Mouse (Mus musculus) WW6 (cell line): ENCODE data around the gene Anapc16.

Source experiments
- DNase-seq: peaks from one replicate; pipeline ENCODE4 v3.0.0-alpha.2; 2013; ENCODE audit warnings: low read depth, low spot score

The Anapc16 gene

DNA sequence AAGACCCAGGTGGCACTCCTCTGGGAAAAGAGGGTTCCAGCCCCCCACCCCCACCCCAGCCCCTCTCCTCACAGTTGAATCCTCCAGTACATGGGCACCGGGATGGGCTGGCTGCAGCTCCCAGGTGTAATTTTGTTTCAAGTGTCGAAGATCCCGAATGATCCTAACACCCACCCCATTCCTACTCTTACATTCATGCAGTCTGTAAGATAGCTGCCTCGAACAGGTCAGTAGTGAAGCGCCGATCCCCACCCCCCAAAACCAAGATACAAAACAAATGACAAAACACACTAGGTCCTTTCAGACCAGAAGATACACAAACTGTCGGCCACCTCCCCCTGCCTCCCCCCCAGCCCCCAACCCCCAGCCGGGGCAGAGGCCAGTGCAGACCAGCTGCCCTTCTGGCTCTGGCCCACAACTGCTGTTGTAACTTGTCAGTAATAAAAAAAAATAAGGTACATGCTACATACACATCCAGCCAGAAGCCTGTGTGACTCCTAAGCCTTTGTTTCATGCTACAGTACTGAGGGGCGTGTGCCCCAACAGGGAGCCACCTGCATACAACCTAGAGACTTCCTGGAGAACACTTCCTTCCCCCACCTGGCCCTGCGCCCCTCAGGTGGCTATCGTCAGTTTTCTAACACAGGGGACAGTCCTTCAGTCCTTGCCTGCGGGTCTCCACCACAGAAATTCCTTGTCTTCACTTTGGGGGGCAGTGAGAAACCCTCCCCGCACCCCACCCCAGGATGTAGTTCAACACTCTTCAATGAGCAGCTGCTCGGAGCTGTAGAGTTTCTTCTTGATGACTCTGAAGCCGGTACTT, 52.9 kb downstream of the Anapc16 start:
- no peak for DNase-seq

DNA sequence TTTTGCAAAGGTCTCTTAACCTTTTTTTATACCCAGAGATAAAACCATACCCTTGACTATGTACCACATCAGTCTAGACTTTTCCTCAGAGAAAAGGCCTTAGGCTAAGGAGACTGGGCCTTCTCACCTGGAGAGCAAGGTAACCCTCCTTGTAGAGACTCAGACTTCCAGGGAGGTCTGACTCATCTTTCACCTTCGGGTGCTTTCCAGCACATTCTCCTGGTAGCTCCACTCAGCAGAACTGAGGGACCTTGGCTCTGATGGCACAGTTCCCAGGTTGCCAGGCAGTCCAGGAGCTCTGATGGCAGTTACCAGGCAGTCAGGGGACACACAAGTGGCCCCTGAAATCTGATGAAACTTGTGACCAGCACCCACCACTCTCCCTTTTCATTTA, 53.7 kb downstream of the Anapc16 start:
- DNase-seq, result no peak

DNA sequence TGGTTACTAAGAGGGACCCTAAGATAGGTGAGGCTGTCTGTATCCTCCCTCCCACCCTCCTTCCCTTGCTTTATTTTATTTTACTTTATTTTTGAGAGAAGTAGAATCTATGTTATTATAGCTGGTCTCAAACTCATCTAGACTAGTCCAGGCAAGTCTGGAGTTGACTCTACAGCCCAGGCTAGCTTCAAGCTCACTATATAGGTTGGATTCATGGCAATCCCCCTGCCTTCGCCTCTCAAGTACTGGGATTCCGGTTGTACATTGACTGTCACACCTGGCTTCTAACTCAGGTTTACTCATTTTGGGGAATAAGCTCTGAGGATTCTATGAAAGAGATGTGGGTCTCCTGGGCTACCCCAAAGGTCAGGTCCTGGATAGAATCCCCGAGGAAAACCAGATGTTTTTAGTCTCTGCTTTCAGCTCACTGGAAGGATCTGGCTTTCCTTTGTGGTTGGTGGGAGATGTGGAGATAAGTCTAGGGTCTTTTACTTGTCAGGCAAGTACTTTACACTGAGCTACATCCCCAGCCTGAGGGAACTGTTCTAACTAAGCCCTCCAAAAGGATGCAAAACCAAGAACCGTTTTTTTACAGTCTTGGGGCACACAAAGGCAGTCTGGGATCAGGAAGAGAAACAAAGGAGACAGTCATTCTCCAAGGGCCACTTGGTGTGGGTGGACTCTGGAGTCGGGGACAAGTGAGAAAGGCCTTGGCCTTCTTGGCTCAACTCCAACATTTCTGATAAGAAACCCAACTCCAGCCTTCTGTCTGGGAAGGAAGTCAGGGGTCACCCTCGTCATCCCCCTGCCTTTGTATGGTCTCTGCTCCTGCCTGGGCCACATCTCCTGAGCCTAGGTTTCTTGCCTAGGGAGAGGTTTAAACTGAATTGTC, 54.3 kb downstream of the Anapc16 start:
- no peak for DNase-seq

DNA sequence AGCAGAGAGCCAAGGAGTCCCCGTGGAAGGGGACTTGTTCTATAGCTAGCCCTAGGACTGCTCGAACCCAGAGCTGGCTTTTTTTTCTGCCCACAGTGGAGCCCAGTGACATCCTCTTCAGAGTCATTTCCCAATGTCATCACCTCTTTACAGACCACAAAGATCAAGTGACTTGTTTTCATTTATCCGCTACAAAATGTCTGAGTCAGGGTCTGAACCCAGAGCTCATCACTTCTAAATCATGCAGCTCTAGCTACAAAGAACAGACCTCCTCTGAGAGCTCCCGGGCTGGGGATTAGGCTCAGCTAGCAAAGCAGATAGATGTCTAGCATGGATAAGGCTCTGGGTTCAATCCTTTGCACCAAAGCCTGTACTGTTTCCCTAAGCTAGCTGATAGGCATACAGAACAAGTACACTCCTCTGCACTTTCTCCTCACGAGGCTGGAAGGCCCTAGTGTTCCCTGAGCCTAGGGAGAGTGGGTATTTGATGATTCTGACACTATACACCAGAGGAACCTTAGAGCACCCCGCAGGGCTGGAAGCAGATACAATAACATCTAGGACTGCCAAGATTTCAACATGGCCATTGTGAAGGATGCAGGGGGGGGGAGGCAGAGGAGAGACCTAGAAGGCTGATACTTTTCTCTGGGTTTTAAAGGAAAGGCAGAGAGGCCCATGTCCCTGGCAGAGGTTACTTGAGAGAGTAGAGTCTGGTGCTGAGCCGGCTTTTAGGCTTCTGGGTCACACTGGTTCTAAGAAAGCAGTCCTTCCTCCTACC, 55.5 kb downstream of the Anapc16 start:
- DNase-seq, result no peak

DNA sequence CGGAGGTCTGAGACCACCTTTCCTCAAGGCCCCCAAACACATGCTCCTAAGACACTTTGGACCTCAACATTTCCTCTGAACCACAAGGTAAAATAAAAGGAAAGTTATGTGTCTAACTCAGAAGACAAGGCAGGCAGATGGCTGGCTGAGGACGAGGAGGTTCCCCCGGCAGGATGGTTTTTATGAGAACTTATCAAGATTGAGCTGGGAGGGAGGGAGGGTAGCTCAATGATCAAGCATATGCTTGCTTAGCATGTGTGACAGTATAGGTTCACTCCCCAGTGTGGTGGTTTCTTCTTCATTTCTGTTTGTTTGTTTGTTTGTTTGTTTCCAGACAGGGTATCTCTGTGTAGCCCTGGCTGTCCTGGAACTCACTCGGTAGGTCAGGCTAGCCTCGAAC, 56.6 kb downstream of the Anapc16 start:
- DNase-seq, result no peak

DNA sequence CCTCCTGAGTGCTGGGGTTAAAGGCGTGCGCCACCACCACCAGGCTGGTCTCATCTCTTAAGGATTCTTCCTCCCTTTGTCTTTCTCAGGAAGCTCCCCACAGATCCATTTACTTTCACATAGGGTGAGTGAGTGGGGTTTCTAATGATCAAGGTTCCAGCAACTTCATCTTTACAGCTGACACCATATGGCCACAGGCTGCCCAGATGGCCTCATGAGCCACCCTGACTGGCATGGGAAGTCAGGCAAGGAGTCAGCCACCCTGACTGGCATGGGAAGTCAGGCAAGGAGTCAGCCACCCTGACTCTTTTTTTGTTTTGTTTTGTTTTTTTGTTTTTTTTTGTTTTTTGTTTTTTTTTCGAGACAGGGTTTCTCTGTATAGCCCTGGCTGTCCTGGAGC, 57.5 kb downstream of the Anapc16 start:
- no peak for DNase-seq

DNA sequence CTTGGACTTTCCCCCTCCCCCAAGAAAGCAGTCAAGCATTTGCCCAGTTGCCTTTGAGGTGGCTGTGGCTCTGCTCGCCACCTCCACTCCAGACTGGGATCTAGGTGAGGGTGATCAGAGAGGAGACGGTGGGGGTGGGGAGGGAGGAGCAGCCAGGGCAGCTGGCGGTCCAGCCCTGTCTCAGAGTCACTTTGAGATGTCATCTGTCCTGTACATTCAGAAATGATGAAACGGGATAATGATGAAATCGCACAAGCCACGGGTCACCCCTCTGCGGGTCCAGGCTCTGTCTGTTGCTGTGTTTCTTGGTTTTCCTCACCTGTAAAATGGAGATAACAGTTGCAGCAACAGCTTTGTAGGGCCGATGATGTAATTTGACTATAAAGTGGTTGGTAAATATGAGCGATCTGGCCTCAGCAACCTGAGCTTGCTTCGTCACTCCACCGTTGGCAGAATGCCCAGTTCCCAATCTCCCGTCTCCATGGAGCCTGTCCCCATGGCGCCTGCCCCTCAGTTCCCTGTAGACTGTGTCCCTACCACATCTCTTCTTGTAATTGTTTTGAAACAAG, 59.4 kb downstream of the Anapc16 start:
- no peak for DNase-seq

DNA sequence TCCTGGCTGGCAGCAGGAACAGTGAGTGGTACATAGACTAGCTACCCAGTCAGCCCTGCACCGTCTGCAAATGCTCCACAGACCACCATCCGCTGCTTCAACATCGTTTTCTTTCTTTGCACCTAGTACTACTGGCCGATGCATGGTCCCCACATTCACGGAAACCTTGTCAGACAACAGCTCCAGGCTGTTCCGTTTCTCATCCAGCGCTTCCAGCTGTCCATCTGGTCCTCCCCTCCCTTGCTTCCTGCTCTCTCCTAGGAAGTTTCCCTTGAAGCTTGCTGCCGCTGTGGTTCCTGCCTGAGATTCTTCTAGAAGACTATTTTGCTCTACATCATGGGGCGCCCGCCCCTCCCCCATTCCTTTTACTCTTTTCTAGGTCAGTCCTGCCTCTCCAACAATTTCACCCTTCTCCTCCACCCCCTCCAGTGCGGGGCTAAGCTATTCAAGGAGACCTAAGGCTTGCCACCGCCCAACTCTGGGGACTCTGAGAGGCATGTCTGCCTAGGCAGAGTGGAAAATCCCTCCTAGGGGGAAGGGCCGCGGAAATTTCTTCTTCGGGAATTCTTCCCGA, 60.0 kb downstream of the Anapc16 start:
- DNase-seq, result no peak

DNA sequence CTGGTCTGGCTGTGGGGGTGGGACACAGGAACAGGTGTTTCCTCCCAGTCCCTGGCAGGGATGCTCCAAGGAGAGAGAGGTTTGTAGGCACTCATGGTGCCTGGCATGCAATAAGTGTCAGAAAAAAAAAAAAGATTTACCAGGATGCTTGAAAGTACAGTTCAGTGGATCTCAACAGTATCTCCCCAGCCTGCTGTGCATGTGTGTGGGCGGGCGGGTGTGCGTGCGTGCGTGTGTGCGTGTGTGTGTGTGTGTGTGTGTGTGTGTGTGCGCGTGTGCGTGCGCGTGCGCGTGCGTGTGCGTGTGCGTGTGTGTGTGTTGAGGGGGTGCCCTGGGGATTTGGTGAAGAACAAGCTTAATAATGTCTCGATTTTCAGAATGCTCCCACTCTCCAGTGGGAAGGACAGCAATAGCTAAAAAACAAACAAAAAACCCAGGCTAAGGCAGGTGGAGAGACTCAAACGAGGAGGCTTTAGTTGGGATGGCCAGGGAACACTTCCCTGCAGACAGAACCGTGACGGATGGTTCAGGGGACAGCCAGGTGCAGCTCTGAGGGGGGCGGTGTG, 60.6 kb downstream of the Anapc16 start:
- no peak for DNase-seq

DNA sequence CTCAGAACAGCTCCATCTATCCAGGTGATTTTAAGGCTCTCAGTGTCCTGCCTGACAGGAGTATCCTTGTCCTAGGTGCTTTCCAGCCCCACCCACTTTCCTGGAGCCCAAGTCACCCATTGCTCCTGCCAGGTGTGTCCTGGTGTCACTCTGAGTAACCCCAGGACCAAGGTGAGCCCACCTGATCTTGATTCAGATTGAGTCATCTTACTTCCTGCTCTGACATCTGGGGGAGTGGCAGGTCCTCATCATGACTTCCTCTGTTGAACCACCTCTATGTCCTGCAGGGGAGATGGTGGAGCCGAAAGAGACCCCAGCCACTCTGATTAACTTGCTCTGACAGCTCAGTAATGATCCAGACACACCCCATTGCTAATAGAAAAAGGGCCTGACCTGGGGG, 63.9 kb downstream of the Anapc16 start:
- no peak for DNase-seq

DNA sequence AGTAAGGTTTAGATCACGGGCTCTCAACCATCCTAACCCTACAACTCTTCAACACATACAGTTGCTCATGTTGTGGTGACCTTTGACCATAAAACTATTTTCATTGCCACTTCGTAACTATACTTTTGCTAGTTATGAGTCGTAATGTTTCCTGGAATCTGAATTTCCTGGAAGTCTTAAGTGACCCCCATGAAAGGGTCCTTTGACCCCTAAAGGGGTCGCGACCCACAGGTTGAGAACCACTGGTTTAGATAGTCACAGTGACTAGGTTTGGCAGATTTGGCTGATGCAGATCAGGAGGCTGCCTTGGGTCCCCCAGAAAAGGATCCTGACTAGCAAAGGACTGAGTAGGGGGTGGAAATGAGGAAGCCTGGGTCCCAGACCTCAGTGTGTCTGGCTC, 64.3 kb downstream of the Anapc16 start:
- no peak for DNase-seq
